Mouse (Mus musculus) layer of hippocampus, postnatal 14 days (tissue): ENCODE results near the gene Tyrobp. TPM values are rescaled to one million over a fixed set of nuclear protein-coding genes. Genes with fewer than 3 reads are reported as not detected.
A peak's percentile ranks its signal among the peaks of the same experiment; 100 is the strongest.

Source experiments
- DNase-seq, 2 experiments: peaks; one replicate each; pipeline ENCODE4 v3.0.0; 2021 to 2022; ENCODE audit warnings: low spot score in 2 of 2, mixed read lengths in 1 of 2
- total RNA-seq, 2 experiments: library from RNA; stranded (reverse); gene quantifications; 2 replicates each; pipeline ENCODE4 v1.2.3; 2021

Gene Tyrobp
- total RNA-seq, 2 experiments from 2014 or later, result 26.7 to 30.1 TPM

DNA sequence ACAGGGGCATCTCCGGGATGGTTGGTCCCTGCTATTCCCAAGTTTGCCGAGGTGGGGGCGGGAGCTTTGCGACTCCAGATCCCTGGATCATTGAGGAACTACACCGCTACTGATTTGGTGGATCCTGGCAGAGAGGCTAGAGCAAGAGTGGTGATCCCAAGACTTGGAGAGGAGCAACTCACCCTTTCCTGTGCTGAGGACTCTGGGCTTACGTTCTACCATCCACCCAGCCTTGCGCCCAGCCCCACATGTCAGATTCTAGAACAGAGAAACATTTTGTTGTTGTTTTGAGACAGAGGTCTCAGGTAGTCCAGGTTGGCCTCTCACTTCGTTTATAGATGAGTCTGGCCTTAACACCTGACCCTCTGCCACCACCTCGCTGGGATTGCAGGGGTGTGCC, 9.0 kb downstream of the Tyrobp start:
- peak in 1 of 2 experiments; percentile 54 for DNase-seq

DNA sequence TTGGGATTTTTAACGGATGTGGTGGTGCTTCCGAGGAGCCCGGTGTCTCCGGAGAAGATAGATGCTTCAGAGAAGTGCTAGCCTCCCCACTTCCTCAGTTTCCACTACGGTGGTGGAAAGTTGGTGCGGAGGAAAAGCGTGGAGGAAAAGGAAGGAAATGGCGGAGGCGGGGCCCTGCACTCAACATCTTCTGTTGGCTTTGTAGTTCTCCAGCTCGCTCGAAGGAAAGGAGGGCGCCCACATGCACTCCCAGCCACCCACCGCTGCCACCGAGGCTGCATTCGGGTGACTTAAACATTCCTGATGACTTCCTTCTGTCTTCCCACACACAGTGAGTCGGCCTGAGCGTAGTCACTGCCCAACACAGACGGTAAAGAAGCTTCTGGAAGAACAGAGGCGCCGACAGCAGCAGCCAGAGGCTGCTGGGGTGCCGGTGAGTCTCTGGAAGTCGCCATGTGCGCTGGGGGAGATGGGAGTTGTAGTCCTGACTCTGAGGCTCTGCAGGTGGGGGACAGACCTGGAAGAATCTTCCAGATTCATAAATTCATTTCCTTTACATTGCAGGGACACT, 9.6 kb downstream of the Tyrobp start:
- DNase-seq, result peak in 1 of 2 experiments; percentile 41

GRCm38 (mm10) chr7:30429327-30429726, 15.8 kb downstream of the Tyrobp start:
- no peak for DNase-seq

DNA sequence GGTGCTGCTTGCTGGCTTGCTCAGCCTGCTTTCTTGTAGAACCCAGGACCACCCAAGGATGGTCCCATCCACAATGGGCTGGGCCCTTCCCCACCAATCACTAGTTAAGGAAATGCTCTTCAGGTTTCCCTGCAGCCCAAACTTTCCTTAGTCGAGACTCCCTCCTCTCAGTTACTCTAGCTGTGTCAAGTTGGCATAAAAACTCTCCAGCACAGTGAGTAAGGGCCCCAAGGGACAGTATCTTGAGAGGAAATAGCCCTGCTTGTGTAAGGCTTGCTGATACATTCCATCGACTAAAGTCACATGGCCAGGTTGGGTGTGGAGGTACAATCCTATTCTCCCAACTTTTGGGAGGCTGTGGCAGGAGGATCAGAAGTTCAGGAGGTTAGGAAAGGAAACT, 16.6 kb downstream of the Tyrobp start:
- no peak for DNase-seq

DNA sequence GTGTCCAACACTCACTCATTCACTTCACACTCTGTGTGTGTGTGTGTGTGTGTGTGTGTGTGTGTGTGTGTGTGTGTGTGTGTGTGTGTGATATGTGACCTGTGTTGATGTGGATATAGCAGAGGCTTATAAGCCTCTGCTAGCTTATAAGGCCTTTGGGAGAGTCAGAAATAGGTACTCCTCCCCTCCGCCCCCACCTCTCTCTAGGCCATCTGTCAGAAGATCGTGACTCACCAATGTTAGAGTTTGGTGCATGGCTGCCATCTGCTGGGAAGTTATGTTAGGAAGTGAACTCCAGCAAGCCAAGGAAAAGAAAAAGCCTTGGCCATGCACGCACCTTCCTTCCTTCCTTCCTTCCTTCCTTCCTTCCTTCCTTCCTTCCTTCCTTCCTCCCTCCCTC, 18.2 kb downstream of the Tyrobp start:
- DNase-seq, result peak; percentile 75 to 91

- DNase-seq, result no peak
These were observed 20.7 kb downstream of the Tyrobp start for GRCm38 (mm10) chr7:30434238-30434637.

DNA sequence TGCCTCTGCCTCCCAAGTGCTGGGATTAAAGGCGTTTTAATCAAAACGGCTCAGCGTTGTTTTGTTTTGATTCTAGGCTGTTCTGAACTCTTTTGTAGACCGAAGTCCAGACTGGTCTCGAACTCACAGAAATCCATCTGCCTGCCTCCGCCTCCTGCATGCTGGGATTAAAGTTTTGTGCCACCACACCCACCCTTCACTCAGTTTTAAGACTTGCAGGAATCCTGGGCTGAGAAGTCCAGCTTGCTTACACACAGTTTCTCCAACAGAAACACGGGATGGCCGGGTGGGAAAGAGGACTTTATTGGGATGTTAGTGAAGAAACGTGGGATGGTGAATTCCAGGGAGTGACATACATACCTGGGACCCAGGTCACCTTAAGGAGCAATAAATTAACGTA, 21.1 kb downstream of the Tyrobp start:
- DNase-seq, result no peak

DNA sequence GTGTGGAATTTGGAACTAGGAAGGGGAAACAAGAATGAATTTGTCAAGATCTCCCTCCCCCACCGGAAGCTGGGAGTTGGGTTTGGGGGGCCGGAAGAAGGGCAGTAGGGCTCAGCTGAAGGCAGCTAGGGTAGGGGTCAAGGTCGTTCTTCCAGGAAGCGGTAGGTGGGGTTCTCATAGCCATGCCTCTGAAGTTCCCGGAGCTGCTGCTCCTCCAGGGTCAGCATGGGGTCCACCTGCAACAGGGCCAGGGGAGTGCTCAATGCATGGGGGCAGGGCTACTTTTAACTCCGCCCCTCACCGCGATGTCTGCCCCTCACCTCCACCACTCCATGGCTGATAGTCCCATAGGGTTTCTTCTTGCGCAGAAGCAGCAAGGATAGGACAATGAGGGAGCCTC, 21.6 kb downstream of the Tyrobp start:
- DNase-seq, result no peak

DNA sequence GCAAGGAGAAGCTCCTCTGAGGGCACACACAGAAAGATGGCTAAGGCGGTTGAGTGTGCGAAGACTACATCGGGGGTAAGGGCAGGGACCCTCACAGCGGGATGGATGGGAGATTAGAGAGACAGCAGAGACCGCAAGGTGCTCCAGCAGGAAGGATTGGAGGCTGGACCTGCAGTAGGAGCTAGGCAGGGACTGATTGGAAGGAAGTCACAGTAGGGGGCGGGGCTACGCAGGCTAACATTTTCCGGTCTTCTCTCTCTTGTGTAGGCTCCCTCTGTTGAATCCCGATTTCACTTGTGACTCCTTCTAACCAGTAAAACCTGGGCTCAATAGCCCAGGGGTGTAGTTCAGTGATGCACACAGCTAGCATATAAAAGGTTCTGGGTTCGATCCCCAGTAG, 23.3 kb downstream of the Tyrobp start:
- DNase-seq, result no peak

DNA sequence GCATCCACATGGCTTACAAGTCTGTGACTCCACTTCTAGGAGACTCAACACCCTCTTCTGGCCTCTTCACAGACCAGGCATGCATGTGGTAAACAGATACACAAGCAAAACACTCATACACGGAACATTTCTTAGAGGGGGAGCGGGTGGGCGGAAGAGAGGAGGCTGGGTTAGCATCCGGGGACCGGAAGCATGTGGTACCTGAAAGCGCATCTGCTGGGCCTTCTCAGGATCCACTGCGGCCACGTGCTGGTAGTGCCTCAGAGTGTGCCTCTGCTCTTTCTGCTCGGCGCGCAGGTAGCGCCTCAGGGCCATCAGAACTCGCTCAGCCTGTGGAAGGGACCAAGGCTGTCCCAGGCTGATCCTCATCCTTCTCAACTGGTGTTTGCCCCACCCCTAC, 26.2 kb downstream of the Tyrobp start:
- no peak for DNase-seq

- DNase-seq, result peak; percentile 63 to 64
These were observed 27.1 kb downstream of the Tyrobp start for GRCm38 (mm10) chr7:30440697-30441096.

GRCm38 (mm10) chr7:30443696-30444095, 30.1 kb downstream of the Tyrobp start:
- no peak for DNase-seq

DNA sequence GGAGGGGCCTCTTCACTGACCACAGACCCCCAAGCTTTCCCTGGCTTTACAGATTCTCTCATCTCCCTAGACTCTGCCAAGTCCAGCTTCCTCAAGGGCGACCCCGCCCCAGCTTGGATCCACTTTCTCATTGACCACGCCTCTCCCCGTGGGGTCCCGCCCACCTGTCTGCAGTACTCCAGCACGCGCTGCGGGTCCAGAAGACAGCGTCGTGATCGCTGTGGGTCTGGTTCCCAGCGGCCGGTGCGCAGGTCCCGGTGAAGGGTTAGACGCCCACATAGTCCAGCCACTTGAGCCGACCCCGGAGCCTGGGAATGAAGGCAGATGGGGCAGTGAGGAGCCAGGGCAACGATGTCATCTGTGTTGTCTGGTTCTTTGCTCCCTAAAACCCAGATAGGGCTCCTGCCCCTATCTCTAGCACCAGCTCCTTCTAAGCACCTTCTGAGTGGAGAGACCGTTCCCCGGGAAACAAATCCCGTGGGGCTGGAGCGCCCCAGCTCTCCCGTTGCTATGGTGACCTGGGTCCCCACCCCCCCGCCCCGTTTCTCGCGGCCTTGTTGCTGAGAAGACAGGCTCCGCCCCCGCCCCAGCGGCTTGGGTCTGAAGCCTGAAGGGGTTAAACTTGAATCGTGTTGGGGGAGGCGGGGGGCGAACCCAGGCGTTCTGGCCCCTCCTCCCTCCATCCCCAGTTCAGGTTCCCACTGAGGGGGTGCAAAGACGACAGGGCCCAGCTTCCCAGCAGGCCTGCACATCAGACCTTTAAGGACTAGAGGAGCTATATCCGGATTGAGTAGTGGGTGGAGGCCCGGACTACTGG, 30.8 kb downstream of the Tyrobp start:
- DNase-seq, result peak; percentile 76 to 82

DNA sequence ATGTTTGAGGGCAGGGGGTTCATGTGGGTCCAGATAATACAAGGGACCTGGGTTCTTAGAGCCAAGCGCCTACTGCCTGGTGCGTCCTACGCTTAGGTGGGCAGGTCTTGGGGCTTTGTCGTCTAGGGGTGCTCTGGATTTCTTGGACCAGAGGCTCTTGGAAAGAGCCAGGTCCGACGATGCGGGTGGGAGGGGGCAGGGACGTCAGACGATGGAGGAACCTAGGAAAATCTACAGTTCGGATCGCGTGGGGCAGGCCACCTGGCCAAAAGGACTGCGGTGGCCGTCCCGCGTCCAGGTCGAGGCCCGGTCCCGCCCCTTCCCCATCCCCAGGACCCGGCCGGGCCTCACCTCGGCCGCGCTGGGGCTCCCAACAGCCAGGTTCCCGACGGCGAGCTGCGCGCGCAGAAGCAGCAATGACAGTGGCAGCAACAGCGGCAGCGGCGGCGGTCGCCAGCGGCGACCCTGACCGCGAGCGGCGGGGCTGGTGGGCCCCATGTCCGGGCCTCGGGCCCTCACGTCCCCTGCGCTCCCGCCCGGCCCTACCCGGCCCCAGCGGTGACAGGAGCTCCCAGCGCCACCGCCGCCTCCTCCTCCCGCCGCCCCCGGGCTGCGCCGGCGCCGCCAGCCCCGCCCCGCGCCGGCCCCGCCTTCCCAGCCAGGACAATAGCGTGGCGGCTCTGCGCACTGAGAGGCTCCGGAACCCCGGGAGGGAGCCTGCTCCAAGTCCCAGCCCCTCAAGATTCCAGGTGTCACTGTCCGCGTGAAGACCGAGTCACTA, 31.6 kb downstream of the Tyrobp start, which contains the start of gene Aplp1:
Aplp1 (minus strand) TSS at position 565 of the 781 bp plus-strand sequence.
- DNase-seq, result peak; percentile 69 to 73

- peak in 1 of 2 experiments; percentile 48 for DNase-seq
These were observed 36.7 kb downstream of the Tyrobp start for GRCm38 (mm10) chr7:30450241-30450640.

DNA sequence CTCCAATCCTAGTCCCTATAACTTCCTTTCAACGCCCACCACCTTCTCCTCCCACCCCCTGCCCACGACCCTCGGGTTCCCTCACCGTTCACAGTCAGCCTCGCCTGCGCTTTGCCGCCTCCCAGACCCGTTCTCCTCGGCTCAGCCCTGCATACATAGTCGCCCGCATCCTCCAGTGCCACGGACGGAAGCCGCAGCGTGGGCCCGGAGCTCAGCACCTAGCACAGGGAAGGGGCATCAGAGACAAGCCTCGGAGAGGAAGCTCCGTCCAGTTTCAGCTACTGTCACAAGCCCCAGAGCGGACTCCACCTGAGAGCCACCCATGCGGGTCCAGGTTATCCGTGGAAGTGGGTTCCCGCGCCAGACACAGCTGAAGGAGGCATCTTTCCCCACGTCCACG, 39.8 kb downstream of the Tyrobp start:
- DNase-seq, result no peak

DNA sequence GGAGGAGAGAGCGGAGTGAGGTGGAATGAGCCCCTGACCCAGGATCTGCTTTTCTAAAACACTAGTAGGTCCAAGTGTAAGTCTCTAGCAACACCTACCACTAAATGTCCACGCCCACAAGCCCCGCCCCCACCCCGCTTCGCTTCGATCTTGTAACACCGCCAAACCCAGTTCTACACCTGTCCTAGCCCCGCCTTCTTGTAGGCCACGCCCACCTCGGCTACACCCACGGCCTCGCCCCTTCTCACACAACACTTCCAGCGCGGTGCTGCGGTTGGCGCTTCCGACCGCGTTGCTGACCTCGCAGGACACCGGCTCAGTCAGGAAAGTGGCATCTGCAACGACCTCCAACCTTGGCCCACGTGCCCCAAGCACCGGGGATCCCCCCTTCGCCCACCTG, 40.2 kb downstream of the Tyrobp start:
- DNase-seq, result no peak

DNA sequence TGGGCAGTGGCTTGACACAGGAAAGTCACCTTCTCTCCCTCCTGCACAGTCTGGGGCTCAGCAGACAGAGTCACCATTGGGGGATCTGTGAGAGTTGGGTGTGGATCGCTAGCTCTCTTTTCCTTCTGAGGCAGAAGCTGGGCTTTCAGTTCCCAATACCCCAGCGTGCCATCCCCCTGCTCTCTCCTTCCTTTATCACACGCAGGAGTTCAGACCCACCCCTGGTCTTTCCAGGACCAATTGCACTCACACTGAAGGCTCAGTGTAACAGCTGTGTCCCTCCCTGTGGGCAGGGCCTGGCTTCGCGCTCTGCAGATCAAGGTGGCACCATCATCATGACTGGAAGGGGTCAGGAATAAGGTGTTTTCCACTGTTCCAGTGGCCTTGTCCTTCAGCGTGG, 40.7 kb downstream of the Tyrobp start:
- DNase-seq, result no peak

GRCm38 (mm10) chr7:30456487-30456886, 42.9 kb downstream of the Tyrobp start:
- no peak for DNase-seq

DNA sequence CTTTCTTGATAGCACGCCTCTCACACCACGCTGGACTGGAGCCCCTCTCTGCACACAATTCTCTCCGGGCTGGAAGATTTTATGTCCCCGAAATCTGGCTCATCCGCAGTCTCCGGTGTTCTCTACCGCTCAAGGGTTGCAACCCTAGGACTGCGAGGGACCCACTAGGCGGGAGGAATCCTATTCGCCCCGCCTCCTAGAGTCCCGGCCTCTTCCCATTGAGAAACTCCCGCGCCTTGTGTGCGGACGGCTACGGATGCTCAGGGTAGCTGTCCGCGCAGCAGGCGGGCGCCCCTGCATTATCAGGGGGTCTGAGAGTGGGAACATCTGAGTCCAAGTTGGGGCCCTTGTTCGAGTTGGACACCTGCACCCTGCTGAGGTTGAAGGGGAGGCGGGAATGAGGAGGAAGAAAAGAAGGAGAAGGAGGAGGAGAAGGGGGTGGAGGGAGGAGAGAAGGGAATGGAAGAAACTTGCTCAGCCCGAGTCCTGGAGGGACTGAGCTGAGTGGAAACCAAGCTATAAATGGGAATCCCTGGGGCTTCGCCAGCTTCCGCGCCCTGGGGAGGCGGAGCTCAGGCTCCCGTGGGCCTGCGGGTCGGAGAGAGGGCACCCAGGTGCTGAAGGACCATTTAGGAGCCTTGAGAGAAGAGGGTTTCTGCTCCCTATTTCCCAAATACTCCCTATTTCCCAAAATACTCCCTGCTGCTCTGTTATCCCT, 43.5 kb downstream of the Tyrobp start:
- no peak for DNase-seq

- DNase-seq, result peak; percentile 73 to 74
These were observed 44.2 kb downstream of the Tyrobp start, which contains the start of the genes Kirrel2 and Nphs1 for GRCm38 (mm10) chr7:30457629-30458330. Gene Kirrel2, minus strand, starts transcription at chr7:30457690. Gene Nphs1, plus strand, starts transcription at chr7:30458315.
